Mouse (Mus musculus): ENCODE results near the gene Trim7. TPM values are rescaled to one million over a fixed set of nuclear protein-coding genes. Genes with fewer than 3 reads are reported as not detected.

Gene Trim7
- polyA plus RNA-seq, 1 experiment: 13.0 TPM

- Histone ChIP-seq H3K4me3 (ENCODE audit: control insufficient read depth, insufficient read depth, low read length) (no peak overlapping the region), H3K27ac (ENCODE audit: control insufficient read depth, insufficient read depth, low read length) (no peak overlapping the region), H3K36me3 (ENCODE audit: control insufficient read depth, insufficient read depth, low read length) (no peaks in the 10 kb centered on the region), H3K27me3 (ENCODE audit: control insufficient read depth, insufficient read depth, low read length) (no peaks in the 10 kb centered on the region), H3K4me1 (replicated peaks; ENCODE audit: control insufficient read depth, insufficient read depth, low read length) (peaks cover 21% of the 10 kb centered on the region)
- no peak for DNase-seq
- TF ChIP-seq CTCF (IDR thresholded peaks at IDR 0.05; ENCODE audit: borderline replicate concordance, control insufficient read depth, extremely low read depth, insufficient read depth, low read length, poor library complexity): no peak
- no peak for TF ChIP-seq POLR2A (IDR thresholded peaks at IDR 0.05; ENCODE audit: control insufficient read depth, extremely low read depth, insufficient read depth, low read length, poor library complexity)
- 89% methylated on average over 4 of the region's 4 CpGs for WGBS
These were observed 26.2 kb downstream of the Trim7 start for GRCm38 (mm10) chr11:48852190-48852589.

DNA sequence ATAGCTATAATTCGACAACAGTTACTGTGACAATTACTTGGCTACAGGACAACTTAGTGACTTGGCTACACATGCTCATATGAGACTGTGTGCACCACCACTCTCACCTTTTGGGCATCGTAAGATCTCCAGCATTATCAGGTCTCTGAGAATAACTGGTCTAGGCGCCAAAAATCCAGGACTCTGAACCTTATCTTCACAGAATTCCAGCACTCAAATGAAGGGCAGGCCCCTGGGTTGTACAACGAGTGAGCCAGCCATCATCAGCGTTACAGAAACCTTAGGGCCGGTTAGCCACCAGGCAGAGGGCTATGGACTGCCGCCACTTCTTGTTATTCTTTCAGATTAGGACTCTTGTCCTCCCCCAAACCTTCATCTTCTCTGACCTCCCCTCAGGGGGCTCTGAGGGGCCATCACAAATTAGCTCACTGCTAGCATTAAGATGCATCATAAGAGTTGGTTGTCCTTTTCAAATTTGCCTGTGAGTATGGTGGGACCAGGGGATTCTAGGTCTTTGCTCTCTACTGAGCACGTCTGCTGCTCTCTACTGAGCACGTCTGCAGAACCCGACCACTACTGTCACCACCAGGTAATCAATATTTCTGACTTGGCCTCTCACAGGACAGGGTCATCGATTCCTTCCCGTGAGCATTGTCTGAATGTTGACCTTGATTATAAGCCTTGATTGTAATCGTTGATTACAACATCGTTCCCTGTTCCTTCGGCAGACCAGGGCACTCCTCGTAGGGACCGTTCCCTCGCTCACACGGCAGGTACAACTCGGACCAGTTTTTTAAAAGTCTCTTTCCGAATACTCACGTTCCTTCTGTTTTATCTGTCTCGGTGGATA lies 26.9 kb downstream of the Trim7 start:
- no peaks in the 10 kb centered on the region for H3K36me3 ChIP-seq (ENCODE audit: control insufficient read depth, insufficient read depth, low read length)
- peaks cover 24% of the 10 kb centered on the region for H3K4me1 ChIP-seq (replicated peaks; ENCODE audit: control insufficient read depth, insufficient read depth, low read length)
- no peaks in the 10 kb centered on the region for H3K27me3 ChIP-seq (ENCODE audit: control insufficient read depth, insufficient read depth, low read length)
- DNase-seq: no peak
- H3K4me3 ChIP-seq (ENCODE audit: control insufficient read depth, insufficient read depth, low read length): peak overlapping the region; percentile 59
- WGBS: 12% methylated on average over 23 of the region's 23 CpGs
- no peak for TF ChIP-seq POLR2A (IDR thresholded peaks at IDR 0.05; ENCODE audit: control insufficient read depth, extremely low read depth, insufficient read depth, low read length, poor library complexity)
- TF ChIP-seq CTCF (IDR thresholded peaks at IDR 0.05; ENCODE audit: borderline replicate concordance, control insufficient read depth, extremely low read depth, insufficient read depth, low read length, poor library complexity): no peak
- H3K27ac ChIP-seq (ENCODE audit: control insufficient read depth, insufficient read depth, low read length): no peak overlapping the region

DNA sequence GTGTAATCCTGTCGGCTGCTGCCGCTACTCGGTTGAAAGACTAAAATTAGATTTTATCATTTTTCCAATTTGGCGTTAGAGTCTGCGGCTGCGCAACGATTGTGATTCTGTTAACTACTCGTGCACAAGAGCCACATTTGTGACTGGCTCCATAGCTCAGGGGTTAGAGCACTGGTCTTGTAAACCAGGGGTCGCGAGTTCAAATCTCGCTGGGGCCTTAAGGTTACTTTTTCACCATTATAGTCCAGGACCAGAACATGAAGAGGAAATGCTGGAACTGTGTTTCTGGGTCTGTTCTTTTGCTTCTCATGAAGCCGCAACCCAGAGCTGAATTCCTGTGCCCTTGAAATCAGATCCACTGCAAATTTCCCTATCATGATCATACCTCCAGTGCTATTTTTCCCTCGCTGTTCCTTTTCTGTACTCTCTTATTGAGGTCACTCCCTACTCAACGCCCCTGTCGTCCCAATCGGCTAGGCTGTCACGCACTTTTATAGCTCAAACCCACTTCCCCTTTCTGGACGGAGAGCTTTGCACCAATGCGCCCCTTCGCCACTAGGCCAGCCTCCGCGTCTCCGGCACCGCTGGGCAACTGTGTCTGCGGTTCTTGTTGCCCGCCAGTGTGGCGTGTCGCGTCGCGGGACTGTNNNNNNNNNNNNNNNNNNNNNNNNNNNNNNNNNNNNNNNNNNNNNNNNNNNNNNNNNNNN lies 27.7 kb downstream of the Trim7 start:
- TF ChIP-seq POLR2A (IDR thresholded peaks at IDR 0.05; ENCODE audit: control insufficient read depth, extremely low read depth, insufficient read depth, low read length, poor library complexity) (no peak), CTCF (IDR thresholded peaks at IDR 0.05; ENCODE audit: borderline replicate concordance, control insufficient read depth, extremely low read depth, insufficient read depth, low read length, poor library complexity) (no peak)
- no peaks in the 10 kb centered on the region for H3K36me3 ChIP-seq (ENCODE audit: control insufficient read depth, insufficient read depth, low read length)
- H3K4me3 ChIP-seq (ENCODE audit: control insufficient read depth, insufficient read depth, low read length): peak overlapping the region; percentile 59
- H3K4me1 ChIP-seq (replicated peaks; ENCODE audit: control insufficient read depth, insufficient read depth, low read length): peaks cover 30% of the 10 kb centered on the region
- DNase-seq: peak; percentile 89
- WGBS: 1% methylated on average over 31 of the region's 31 CpGs
- no peaks in the 10 kb centered on the region for H3K27me3 ChIP-seq (ENCODE audit: control insufficient read depth, insufficient read depth, low read length)
- H3K27ac ChIP-seq (ENCODE audit: control insufficient read depth, insufficient read depth, low read length): no peak overlapping the region

GRCm38 (mm10) chr11:48859014-48859413 lies 33.1 kb downstream of the Trim7 start:
- peaks cover 21% of the 10 kb centered on the region for H3K4me1 ChIP-seq (replicated peaks; ENCODE audit: control insufficient read depth, insufficient read depth, low read length)
- no peaks in the 10 kb centered on the region for H3K36me3 ChIP-seq (ENCODE audit: control insufficient read depth, insufficient read depth, low read length)
- H3K4me3 ChIP-seq (ENCODE audit: control insufficient read depth, insufficient read depth, low read length): no peak overlapping the region
- H3K27ac ChIP-seq (ENCODE audit: control insufficient read depth, insufficient read depth, low read length): no peak overlapping the region
- no peak for TF ChIP-seq POLR2A (IDR thresholded peaks at IDR 0.05; ENCODE audit: control insufficient read depth, extremely low read depth, insufficient read depth, low read length, poor library complexity)
- no peak for TF ChIP-seq CTCF (IDR thresholded peaks at IDR 0.05; ENCODE audit: borderline replicate concordance, control insufficient read depth, extremely low read depth, insufficient read depth, low read length, poor library complexity)
- WGBS: 2% methylated on average over 6 of the region's 6 CpGs
- H3K27me3 ChIP-seq (ENCODE audit: control insufficient read depth, insufficient read depth, low read length): no peaks in the 10 kb centered on the region
- peak; percentile 60 for DNase-seq

- Histone ChIP-seq H3K36me3 (ENCODE audit: control insufficient read depth, insufficient read depth, low read length) (peaks cover 16% of the 10 kb centered on the region), H3K27me3 (ENCODE audit: control insufficient read depth, insufficient read depth, low read length) (no peaks in the 10 kb centered on the region), H3K27ac (ENCODE audit: control insufficient read depth, insufficient read depth, low read length) (no peak overlapping the region), H3K4me1 (replicated peaks; ENCODE audit: control insufficient read depth, insufficient read depth, low read length) (peaks cover 5% of the 10 kb centered on the region), H3K4me3 (ENCODE audit: control insufficient read depth, insufficient read depth, low read length) (no peak overlapping the region)
- no peak for DNase-seq
- WGBS: 97% methylated on average over 1 of the region's 1 CpGs
- TF ChIP-seq POLR2A (IDR thresholded peaks at IDR 0.05; ENCODE audit: control insufficient read depth, extremely low read depth, insufficient read depth, low read length, poor library complexity) (no peak), CTCF (IDR thresholded peaks at IDR 0.05; ENCODE audit: borderline replicate concordance, control insufficient read depth, extremely low read depth, insufficient read depth, low read length, poor library complexity) (no peak)
These were observed 36.9 kb downstream of the Trim7 start for GRCm38 (mm10) chr11:48862784-48863319.

DNA sequence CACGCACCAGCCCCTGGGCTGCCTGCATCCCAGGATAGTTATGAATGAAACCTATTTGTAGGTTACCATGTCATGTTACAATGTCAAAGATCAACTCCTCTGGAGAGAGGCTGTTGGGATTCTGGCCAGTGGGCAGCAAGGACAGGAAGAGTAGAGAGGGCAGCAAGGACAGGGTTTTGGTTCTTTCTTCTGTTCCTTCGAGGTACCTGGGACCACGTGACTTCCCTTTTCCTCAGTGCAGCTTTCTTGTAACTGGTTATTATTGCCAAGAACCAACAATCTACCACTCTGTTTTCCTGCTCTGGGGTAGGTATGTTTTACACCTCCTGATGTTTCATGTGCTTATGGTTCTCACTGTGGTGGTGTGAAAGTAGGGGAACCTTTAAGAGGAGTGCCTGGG lies 37.9 kb downstream of the Trim7 start:
- H3K27ac ChIP-seq (ENCODE audit: control insufficient read depth, insufficient read depth, low read length): no peak overlapping the region
- TF ChIP-seq POLR2A (IDR thresholded peaks at IDR 0.05; ENCODE audit: control insufficient read depth, extremely low read depth, insufficient read depth, low read length, poor library complexity) (no peak), CTCF (IDR thresholded peaks at IDR 0.05; ENCODE audit: borderline replicate concordance, control insufficient read depth, extremely low read depth, insufficient read depth, low read length, poor library complexity) (no peak)
- no peaks in the 10 kb centered on the region for H3K27me3 ChIP-seq (ENCODE audit: control insufficient read depth, insufficient read depth, low read length)
- WGBS: 63% methylated on average over 3 of the region's 3 CpGs
- no peak overlapping the region for H3K4me3 ChIP-seq (ENCODE audit: control insufficient read depth, insufficient read depth, low read length)
- no peak for DNase-seq
- peaks cover 16% of the 10 kb centered on the region for H3K36me3 ChIP-seq (ENCODE audit: control insufficient read depth, insufficient read depth, low read length)
- peaks cover 4% of the 10 kb centered on the region for H3K4me1 ChIP-seq (replicated peaks; ENCODE audit: control insufficient read depth, insufficient read depth, low read length)

Data from thymus, adult 2 months (tissue).